Mouse (Mus musculus) B cell, adult 62 days (primary cell): ENCODE data around the gene Soga1. TPM values are rescaled to one million over a fixed set of nuclear protein-coding genes. Genes with fewer than 3 reads are reported as not detected.

ENCODE experiments used
- total RNA-seq: library from RNA; stranded (reverse); gene quantifications from 4 replicates; pipeline ENCODE4 v1.2.4, GENCODE M21; 2023

The Soga1 gene
- total RNA-seq, result 0.52 to 1.5 TPM (median 0.63 TPM) in 4 replicates

GRCm38 (mm10) chr2:157078793-157079700, at the start of gene Soga1:
Gene Soga1, minus strand, starts transcription at chr2:157079254.

GRCm38 (mm10) chr2:157086796-157087195, 7.7 kb upstream of the Soga1 start, which contains the start of gene Tldc2:
Gene Tldc2, plus strand, starts transcription at chr2:157087055.

DNA sequence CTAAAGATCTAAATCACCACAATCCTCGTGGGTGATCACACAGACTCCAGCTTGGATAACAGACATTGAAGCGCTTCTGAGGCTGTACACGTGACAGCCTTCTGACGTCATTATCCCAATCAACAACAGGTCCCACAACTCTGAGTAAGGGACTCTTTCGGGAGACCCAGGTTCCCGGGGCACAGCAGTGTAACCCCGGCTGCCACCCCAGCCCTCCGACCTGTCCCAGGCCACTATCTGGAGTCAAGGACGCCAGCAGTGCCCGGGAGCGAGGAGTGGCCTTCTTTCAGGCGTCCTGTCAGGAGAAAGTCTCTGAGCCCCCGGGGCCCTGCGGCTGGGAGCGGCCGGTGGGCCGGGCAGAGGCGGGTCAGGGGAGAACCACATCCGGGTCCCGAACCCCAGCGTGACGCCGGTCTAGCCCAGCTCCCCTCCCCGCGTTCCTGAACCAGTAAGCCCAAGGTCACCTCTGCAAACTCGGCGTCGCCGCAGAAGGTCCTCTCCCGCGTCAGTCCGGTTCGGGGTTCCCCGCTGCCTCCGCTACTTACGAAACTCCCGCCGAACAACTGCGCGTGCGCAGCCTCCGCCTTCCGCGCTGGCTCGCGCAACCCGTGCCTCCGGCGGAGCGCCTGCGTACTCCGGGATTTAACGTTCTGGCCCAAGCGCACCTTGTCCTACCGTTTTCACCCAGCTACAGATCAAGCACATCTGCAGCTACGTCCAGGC, 72.4 kb downstream of the Soga1 start, which contains the start of gene Dsn1:
Gene Dsn1 (minus strand): TSS at position 644 of the 723 bp plus-strand sequence.

DNA sequence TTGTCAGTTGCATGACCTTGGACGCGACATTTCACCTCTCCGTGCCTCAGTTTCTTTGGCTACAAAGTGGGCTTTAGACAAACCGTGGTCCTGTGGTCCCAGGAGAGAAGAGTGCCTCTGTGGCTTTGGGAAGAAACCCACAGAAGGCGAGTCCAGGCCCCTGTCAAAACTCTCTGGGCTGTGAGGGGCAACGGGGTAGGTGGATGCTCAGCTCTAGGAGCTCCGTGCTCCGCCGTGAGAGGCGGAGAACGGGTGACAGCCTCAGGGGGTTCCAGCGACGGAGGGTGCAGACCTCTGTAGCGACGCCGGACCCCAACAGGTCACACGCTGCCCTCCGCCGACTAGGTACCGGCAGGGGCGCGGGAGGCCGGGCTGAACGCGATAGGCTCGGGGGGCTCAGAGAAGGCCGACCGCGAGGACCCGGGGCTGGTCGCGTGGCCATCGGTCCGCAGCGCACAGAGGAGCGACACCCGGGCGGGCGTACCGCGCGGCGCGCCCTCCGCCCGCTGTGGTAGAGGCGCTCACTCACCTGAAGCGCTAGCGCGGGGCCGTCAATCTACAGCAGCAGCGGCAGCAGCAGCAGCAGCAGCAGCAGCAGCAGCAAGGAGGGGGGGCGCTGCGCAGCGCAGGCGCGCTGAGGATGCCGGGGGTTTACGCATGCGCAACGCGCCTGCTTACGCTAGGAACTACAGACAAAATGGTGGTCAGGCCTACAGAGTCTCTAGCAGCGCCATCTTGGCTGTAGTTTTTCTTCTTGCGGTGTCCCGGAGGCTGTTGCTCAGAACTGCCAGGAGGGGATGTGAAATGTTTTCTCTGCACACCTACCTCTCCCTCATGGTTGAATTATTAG, 87.4 kb downstream of the Soga1 start, which contains the start of gene Ndrg3:
Gene Ndrg3 (minus strand): TSS at position 587 of the 850 bp plus-strand sequence.

Other genes with a start within 250 kb of the Soga1 start
- 132 to 147 TPM (median 134 TPM) in 4 replicates for gene Tgif2, start 239.2 kb downstream of the Soga1 start, total RNA-seq
- 2.5 to 3.8 TPM (median 3.2 TPM) in 4 replicates for gene 4930518I15Rik, start 221.3 kb downstream of the Soga1 start, total RNA-seq
- 52.5 to 58.5 TPM (median 54.3 TPM) in 4 replicates for gene Rab5if, start 216.1 kb downstream of the Soga1 start, total RNA-seq
- 0.58 to 1.3 TPM (median 1.1 TPM) in 4 replicates for gene Sla2, start 192.1 kb downstream of the Soga1 start, total RNA-seq
- 30.6 to 36.3 TPM (median 31.5 TPM) in 4 replicates for gene Ndrg3, start 87.2 kb downstream of the Soga1 start, total RNA-seq
- gene Dsn1, start 72.1 kb downstream of the Soga1 start, total RNA-seq, result 25.4 to 38.0 TPM (median 30.0 TPM) in 4 replicates
- not detected in 4 replicates for gene Tldc2, start 7.8 kb upstream of the Soga1 start, total RNA-seq
- 423 to 439 TPM (median 428 TPM) in 4 replicates for gene Samhd1, start 56.0 kb upstream of the Soga1 start, total RNA-seq
- 16.1 to 19.7 TPM (median 17.9 TPM) in 4 replicates for gene Rbl1, start 125.3 kb upstream of the Soga1 start, total RNA-seq
- gene Rpn2, start 199.8 kb upstream of the Soga1 start, total RNA-seq, result 99.7 to 107 TPM (median 103 TPM) in 4 replicates
- 0.23 TPM in 1 of 4 replicates, not detected in the others for gene Mroh8, start 200.3 kb upstream of the Soga1 start, total RNA-seq